Mouse (Mus musculus) activated CD4-positive, CD25-positive, alpha-beta regulatory T cell, adult 4 months (primary cell): Measurements from ENCODE around the gene Rac2. TPM values are rescaled to one million over a fixed set of nuclear protein-coding genes. Genes with fewer than 3 reads are reported as not detected.

Experiments used
- ATAC-seq: one replicate; pipeline ENCODE4 v1.8.0; 2017
- polyA plus RNA-seq, 2 experiments: library from polyadenylated mRNA; unstranded; fragments of 100-300 nt; shearing (Covaris generic); gene quantifications; one replicate each; pipeline ENCODE4 v1.2.1; 2017

Gene Rac2
- polyA plus RNA-seq, 2 experiments from 2014 or later, result 3,019 to 4,069 TPM

DNA sequence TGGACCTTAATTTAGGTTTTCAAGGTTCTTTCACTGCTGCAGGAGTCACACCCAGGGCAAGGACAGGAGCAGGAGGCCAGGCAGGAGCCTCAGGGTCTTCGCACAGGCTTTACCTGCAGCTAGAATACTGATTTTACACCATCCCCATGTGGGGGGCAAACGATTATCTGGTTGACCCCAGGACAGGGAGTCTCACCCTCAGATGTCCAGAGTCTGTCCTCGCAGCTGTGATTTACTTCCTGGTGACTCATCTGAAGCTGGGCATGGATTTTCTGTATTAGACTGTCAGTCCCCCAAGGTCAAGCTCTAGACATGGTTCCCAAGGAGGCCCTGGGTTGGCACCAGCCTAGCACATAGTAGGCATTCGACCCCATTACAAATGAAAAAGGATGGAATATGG lies 26.5 kb downstream of the Rac2 start:
- ATAC-seq, result no peak

DNA sequence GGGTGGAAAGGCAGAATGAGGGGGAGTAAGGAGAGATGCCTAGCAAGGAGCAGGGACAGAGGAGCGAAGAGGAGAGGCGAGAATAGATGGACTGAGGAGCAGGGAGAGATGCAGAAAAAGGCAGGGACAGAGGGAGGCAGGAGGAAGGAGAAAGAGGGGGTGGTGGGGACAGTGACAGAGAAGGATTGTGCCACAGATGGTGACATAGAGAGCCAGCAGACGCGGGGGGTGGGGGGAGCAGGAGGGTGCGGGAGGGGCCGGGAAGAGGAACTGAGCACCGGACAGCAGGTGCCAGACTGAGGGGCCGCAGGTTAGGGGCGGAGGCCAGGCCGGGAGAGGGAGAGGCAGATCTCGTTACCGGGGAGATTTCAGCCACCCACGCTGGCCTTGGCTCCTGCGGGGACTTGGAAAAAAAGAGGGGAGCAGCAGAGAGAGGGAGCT lies 28.0 kb downstream of the Rac2 start, which contains the start of gene Sstr3:
Gene Sstr3, minus strand, starts transcription at position 125 of the 441 bp plus-strand sequence.
- ATAC-seq, result no peak

DNA sequence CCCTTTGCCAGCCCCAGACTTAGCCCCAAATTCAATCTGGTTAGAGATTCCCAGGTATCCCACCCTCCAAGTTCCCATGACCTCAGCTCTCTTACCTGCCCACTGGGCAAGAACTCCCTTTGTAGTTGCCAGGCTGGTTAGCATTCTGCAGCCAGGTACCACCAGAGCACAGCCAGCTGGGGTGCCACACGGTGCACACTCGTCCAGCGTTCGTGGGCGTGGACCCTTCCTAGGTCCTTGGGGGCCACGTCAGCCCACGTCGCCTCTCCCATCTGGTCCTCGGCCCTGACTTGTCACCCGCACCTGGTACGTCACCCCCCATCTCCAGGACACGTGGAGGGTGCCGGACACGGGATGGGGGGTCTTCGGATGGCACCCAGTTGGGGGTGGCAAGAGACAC lies 28.5 kb downstream of the Rac2 start:
- ATAC-seq, result no peak

DNA sequence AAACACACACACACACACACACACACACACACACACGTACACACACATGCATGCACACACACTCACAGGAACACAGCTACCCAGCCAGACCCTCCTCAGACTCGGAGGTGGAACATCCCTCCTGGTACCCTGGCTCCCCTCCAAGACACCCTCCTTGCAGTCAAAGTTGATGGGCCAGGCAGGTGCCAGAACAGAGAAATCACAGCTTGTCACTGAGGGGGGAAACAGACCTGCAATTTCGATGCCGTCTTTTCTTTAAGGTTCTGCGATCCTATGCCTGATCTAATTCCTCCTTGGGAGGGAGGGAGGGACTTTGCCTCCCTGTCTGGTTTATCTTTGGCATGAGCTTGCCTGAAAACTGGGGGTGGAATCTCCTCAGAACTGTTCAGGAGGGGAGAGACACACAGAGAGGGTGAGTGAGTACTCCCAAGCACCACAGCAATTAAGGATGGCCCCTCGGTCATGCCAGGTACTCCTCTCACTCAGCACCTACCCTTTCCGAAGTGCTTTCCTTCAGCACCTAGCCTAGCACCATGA lies 29.7 kb downstream of the Rac2 start:
- ATAC-seq, result no peak

DNA sequence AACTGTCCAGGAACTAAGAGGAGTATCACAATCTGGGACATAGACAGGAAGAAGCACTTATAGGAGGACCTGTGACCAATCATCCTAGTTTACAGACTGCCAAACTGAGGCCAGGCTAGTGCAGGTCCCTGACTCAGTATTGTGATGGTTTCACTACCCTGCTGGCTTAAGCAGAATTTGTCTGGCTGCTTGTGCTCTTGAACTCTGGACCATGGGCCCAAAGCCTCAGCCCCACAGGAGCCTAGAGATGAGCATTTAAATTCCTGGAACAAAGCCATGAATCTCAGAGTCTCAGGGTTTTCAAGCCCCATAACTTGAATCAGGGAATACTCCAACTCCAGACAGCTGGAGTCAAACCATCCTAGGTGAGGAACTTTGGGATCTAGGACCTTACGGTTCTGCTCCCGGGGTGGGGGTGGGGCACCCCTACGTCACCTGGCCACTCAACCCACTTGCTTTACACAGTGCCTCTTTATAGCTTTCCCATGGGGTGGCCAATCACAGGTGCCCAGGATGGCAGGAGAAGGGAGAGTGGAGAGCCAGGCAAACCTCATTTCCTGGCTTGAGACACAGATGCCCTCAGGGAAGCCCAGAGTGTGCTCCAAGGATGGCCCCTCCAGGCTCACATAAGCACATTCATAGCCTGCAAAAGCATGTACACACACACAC lies 30.4 kb downstream of the Rac2 start:
- no peak for ATAC-seq

DNA sequence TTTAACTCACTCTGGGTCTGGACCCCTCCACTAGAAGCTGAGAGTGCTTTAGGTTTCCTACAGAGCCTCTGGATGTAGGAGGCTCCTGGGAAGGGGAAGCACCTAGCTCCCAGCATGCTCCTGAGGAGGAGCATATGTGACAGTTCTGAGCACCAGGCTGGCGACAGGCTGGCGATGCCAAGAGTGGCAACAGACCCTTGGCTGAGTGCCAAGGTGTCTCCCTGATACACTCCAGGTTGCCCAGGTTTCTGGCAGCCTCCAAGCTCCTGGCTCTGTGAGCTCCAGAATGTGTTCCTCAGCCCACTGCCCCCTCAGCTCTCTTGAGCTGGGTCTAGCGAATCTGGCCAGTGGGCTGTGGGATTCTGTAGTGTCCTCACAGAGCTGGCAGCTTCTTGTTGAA lies 31.0 kb downstream of the Rac2 start:
- no peak for ATAC-seq

DNA sequence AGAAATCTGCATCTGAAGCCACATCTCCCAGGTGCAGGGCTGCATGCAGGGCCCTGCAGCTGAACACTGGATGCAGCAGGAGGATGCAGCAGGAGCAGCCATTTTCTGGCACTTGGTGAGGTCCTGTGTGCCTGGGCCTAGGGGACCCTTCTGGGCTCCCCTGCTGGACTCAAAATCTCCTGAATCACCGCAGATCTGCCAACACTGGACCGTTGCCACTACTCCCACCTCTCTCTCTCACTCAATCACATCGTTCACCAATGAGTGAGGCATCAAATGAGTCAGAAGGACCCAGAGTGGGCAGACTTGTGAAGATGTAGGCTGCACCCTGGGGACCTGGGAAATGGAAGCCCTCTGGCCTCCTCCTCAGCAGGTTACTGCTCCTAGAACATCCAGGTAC lies 31.5 kb downstream of the Rac2 start:
- ATAC-seq, result no peak

DNA sequence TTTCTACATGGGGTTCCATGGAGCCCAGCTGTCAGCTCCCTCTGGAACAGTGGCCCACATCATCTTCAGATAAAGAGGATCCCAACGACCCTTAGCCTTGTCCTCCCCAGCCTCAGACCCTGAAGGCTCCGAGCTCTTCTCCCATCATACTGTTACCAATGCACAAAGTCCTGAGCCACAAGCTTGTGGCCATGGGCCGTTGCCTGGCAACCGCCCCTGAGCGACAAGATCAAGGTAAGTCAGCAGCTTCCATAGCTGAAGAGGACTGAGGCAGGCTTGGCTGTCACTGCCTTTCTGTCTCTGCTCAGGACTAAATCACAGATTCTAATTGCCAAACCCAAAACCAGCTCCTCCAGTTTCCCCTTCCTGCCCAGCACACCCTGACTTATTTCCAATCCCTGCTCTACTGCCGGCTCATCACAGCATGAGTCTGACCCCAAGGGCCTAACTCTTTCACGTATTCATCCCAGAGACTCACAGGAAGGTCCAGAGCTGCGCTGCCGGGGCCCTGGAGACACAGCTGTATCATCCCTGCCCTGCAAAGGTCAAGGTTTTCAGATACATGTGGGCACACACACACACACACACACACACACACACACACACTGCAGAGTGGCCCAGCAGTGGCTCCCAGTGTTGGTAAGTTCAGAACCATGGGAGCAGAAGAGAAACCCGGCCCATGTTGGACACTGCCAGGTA lies 36.7 kb downstream of the Rac2 start:
- ATAC-seq, result no peak

DNA sequence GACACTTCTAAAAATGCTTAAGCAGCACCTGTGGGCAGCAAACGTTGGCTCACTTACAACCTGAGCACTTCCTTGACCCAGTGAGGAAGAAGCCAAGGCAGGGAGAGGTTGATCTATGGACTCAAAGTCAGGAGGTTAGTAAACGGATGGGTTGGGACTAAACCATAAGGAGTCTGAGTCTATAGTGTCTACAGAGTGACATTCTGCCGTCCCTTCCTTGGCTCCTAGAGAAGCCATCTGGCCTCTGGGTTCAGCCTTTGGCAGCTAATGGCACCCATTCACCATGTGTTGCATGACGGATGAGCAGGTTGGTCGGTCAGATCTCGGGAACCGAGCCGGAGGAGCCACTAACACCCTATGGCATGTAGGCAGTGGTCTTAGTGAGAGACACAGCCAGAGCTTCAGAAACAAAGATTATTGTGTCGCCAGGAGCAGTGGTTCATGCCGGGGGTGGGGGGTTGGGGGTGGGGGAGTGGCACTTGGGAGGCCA lies 39.2 kb downstream of the Rac2 start:
- no peak for ATAC-seq

DNA sequence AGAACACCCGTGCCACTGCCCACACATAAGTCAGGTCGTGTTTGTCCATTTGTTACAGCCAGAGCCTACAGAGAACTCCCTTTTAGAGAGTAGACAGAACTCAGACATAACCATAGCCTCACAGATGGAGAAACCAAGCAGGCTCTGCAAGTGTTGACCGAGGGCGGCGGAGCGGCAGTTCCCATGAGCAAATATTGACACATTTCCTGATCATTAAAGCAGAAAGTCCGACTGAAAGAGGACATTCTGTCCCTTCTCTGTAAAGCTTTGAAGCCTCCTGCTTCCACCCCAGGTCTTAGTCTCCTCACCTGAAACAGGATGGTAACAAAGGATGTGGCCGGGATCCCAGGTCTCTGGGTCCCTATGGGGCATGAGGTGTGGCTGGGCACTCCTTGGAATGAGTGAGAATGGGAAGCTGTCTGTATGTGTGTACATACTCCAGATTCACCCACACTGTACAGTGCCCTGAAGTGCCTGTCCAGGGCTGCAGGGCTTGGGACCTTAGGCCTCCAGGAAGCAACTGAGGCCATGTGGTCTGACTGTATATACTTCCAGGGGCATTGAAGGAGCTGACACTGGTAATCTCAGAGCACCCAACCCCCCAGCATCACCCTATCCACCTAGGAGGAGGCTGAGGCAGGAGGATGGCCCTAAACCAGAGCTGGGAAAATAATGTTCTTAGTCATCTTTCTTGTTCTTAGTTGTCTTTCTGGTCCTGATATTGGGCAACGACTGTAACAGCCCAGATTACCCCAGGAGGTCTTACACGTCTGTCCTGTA lies 39.8 kb downstream of the Rac2 start:
- ATAC-seq, result no peak

DNA sequence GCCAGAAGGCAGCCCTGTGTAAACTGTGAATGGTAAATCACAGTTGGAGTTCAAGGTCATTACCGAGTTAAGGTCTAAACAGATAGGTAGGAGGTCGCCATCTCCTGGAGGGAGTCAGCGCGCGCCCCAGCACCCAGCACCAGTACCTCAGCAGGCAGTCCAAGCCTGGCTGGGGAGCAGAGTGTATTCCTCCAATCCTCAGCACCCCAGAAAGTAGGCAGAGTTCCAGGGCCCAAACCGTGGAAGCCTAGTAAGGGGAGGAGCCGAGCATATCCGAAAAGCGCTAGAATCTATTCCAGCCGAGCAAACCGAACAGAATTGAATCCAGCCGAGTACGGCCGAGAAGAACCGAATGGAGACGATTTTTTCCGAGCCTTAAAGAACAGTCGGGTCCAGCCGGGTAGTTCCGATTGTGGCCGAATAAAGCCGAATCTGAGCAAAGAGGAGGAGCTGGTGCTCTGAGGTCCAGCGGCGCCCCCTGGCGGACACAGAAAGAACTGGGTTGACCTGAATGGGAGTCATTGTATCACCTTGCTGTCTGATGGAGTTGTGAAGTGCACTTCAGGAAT lies 40.6 kb downstream of the Rac2 start:
- peak; percentile 73 for ATAC-seq

DNA sequence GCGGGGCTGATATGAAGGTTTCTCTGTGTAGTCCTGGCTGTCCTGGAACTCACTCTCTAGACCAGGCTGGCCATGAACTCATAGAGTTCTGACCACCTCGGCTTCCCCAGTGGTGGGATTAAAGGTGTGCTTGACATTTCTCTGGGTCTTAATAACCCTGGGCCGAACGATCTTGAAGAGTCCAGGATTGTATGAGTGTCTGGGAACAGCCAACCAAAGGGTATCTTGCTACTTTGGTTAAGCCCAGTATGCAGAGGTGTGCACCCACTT lies 41.2 kb downstream of the Rac2 start:
- no peak for ATAC-seq

DNA sequence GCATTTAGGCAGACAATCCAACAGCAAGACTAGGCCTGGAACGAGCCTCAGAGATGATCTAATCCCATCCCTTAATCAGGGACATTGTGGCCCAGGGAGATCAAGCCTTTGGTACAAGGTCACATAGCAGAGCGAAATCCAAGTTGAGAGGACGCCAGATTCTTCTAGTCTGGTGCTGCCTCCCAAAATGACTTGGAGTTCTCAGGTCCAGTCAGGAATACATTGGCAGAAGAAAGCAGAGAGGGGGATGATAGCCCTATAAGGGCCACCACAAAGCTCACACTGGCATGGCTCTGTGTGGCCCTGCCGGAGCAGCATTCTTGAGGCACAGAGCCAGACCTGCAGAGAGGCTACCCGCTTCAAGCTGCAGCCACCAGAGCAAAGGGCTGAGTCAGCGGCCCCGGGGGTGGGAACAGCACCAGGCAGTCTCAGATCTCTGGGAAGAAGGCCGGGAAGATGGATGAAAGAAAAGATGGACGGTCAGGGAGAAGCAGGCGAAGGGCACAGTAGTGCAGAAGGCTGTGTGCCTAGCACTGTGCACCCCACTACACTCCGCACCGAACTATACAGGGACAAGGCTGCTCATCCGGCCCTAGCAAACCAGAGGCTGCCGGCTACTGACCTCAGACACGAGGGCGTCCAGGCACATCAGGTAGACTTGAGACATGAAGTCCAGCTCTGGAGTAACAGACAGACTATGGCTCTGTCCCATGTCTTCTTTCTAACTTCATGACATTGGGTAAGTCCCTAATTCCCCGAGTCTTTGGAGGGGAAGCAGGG lies 41.7 kb downstream of the Rac2 start, which contains the start of gene C1qtnf6:
Gene C1qtnf6, minus strand, starts transcription at position 746 of the 780 bp plus-strand sequence.
- ATAC-seq, result no peak

DNA sequence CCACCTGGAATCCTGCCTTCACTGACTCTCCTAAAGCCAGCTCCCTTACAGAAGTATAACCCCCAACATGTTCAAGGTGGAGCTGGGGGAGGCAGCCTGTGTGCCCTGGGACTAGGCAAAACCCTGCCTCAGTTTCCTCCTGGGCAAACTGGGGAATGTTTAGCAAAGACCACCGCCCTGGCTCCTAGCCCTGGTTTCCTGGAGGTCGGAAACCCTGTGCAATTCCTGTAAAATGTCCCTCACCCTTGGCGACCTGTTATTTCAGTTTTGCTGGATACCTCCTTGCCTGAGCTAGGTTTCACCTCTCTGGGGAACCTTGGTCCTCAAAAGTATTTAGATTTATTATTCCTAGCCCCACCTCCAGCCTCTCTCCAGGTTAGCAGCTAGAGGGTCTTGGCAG lies 42.4 kb downstream of the Rac2 start:
- ATAC-seq, result no peak

DNA sequence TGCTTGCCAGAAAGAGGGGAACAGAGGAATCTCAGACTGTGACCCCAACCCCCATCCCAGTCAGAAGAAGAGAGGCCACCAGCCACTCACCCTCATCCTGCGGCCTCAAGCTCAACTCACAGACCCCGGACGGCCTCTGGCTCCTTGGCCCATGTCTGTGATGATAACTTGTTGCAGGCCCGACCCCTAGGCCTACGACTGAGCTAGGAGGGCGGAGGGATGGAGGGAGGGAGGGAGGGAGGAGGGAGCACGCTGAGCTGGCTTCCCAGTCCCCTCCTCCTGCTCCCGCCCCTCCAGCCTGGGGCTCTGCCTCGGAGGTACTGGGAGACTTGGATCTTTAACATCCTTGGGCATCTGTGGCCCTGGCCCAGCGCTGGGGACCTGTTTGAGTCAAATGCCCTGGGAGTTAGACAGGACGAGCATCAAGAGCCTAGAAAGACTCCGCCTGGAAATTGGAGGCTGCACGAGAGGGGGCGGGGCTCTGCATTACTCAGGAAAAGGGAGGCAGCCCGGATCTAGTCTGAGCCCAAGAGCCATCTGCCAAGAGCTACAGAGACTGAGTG lies 43.1 kb downstream of the Rac2 start:
- ATAC-seq, result no peak

DNA sequence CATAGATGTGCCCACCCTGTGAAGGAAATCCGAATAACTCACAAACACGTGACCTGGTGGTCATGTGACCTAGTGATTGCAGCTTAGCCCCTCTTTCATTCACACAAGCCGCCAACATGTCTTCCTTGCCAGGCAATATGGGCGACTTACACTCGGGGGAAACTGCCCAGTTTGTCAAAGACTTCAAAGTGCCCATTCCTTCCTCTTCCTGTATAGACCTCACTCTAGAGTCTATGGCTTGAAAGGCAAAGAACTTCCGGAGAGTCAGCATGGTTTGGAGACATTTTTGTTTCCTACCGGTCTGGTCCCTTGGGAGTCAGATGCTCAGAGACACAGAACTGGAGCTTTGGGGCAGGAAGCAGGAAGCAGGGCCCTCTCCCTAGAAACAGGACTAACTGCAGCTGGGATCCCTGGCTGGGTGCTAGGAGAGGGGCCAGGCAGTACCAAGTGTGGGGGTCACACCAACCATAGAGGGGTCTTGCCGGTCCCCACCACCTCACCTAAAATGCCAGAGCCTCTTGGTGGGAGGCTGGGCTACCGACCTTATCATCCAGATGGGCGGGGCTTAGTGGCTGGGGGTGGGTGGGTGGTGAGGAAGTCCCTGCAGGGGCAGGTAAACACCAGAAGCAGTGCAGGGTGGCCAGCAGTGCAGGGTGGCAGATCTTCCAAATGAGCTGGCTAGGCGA lies 43.7 kb downstream of the Rac2 start:
- ATAC-seq, result peak; percentile 30

DNA sequence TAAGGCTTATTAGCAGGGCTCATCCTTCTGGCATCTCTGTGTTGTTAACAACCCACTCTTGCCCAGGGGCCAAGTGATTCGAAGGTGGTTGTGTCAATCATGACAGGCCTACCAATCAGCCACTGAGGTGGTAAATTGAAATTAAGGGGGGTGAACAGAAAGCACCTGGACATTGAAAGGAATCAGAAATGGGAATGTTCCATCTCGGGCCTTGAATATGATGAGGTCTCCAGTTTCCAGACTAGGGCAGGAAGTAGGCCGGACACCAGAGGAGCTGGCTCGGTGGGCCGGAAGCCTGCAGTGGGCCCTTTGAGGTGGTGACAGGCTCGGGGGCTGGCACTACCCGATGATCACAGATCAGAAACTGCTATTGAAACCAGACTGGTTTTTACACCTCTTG lies 44.6 kb downstream of the Rac2 start:
- peak; percentile 70 for ATAC-seq

DNA sequence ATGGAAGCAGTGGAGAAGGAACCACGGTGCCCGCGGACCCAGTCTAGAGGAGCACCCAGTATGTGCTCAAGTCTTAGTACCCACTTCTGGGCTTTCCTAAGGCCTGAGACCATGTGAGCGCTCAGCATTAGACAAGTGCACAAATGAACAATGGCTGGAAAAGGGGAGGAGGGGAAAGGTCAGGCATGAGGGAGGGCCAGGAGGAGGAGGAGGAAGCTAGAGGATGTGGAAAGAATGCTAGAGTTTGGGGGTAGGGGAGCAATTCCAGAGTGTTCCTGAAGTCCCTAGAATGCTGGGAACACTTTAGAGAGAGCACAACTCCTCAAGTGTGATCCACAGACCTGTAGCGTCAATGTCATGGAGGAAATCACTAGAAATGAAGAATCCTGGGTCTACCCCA lies 48.4 kb downstream of the Rac2 start:
- no peak for ATAC-seq

DNA sequence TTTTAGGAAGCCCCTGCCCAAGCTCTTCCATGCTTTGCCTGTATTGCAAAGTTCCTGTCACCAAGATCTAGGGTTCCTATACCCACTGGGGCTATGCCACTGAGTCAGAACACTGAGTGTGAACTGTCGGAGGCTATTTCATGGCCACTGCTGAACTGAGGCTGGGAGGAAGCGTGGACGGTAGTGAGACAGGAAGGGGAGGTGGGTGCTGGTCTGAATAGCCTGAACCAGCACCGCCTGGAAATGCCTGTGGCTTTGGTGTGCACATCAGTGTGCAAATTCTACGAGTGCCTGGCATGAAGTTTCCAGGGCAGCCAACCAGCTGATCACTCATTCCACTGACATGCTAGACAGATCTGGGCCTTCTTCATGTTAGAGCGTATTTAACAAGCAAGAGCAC lies 50.7 kb downstream of the Rac2 start:
- ATAC-seq, result no peak

DNA sequence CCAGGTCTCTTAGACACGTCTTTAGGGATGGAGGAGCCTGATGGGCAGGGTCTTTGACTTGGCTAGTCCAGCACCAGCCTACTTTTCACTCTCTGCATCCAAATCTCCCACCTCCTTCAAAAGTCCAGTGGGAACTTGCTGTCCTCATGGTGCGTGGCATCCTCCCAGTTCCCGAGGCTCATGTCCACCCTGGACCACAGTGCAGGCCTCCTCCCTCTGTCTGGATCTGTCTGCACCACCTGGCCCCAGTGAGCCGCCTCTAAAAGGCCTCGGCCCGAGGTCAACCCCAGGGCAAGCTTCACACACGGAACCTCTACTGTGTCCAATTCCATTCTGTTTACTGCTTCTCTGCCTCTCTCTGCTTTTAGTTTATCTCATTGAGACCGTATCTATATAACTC lies 51.3 kb downstream of the Rac2 start:
- ATAC-seq, result no peak

DNA sequence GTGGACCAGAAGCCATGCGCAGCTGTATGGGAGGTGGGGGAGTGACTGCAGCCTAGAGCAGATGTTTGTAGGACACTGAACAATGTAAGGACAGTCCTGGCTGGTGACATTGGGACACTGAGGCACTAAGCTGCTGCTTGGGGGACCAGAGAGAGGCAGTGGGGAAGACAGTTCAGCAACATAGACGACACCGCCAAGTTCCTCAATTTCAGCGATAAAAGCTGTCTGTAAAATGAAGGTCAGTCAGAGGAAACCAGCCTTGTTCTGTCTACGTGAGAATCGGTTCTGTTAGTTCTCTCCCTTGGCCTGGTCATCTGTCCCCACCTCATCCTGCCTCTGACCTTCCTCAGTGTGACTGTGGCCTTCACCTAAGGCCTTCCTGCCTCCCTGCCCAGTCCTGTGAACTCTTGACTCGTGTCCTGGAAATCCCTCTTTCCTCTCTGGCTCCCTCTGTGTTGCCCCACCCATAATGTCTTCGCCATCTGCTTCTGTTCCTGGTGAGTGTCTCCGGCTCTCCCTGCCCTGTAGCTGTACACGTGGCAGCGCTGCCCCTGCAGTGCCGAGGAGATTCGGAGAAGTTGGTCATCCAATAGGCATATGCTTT lies 52.4 kb downstream of the Rac2 start:
- ATAC-seq, result no peak
